Mouse (Mus musculus) CH12.LX (cell line): ENCODE data around the gene Herc6. TPM values are rescaled to one million over a fixed set of nuclear protein-coding genes. Genes with fewer than 3 reads are reported as not detected.
A peak's percentile ranks its signal among the peaks of the same experiment; 100 is the strongest.

Experiments
- DNase-seq: peaks from one replicate; pipeline ENCODE4 v3.0.0-alpha.2; 2013; ENCODE audit errors: extremely low read depth
- H3K27ac ChIP-seq: 2 replicates; pipeline ENCODE4 v1.5.1; 2012; ENCODE audit warnings: low read depth, mild to moderate bottlenecking, control low read depth, moderate library complexity; ENCODE audit not compliant: insufficient read depth
- H3K27me3 ChIP-seq: replicated peaks from 2 replicates; pipeline ENCODE3; 2012; ENCODE audit warnings: inconsistent platforms
- H3K36me3 ChIP-seq, 2 experiments: replicated peaks in 1 of 2; 2 replicates each; pipeline versions ENCODE3 to v1.6.1; 2012; ENCODE audit warnings: inconsistent platforms in 1 of 2, low read length in 1 of 2, mild to moderate bottlenecking in 1 of 2, mixed read lengths in 1 of 2, moderate library complexity in 1 of 2; ENCODE audit not compliant: control insufficient read depth in 1 of 2, insufficient read depth in 1 of 2
- H3K4me1 ChIP-seq, 2 experiments: 2 replicates each; pipeline ENCODE4 v1.6.1; 2012; ENCODE audit warnings: inconsistent platforms in 1 of 2, moderate library complexity in 1 of 2; ENCODE audit not compliant: insufficient read depth in 2 of 2, control insufficient read depth in 1 of 2
- H3K4me2 ChIP-seq: 2 replicates; pipeline ENCODE4 v1.6.1; 2012; ENCODE audit warnings: low read depth, mild to moderate bottlenecking, control low read depth; ENCODE audit not compliant: poor library complexity, insufficient read depth, severe bottlenecking
- H3K4me3 ChIP-seq, 3 experiments: fragments of 150-350 bp in 1 of 3; sonication (generic) in 1 of 3; replicated peaks in 1 of 3; 2 replicates each; pipeline versions ENCODE3 to v1.5.1; 2011 to 2012; ENCODE audit warnings: low read depth in 2 of 3, low read length in 2 of 3, mild to moderate bottlenecking in 2 of 3, moderate library complexity in 2 of 3, control low read depth in 1 of 3, improper control_type of control experiment in 1 of 3, inconsistent platforms in 1 of 3, mixed read lengths in 1 of 3; ENCODE audit not compliant: poor library complexity in 1 of 3
- H3K79me2 ChIP-seq: replicated peaks from 2 replicates; pipeline ENCODE4 v1.6.1; 2012; ENCODE audit warnings: mild to moderate bottlenecking, moderate library complexity; ENCODE audit not compliant: control insufficient read depth, poor library complexity, insufficient read depth, severe bottlenecking; ENCODE audit errors: extremely low read depth
- H3K9ac ChIP-seq: 2 replicates; pipeline ENCODE4 v1.6.1; 2012; ENCODE audit warnings: low read depth, mild to moderate bottlenecking, control low read depth, moderate library complexity; ENCODE audit not compliant: insufficient read depth
- H3K9me3 ChIP-seq: replicated peaks from 2 replicates; pipeline ENCODE3; 2012; ENCODE audit warnings: low read length, inconsistent platforms, mixed read lengths
- BHLHE40 ChIP-seq: IDR thresholded peaks from 2 replicates; pipeline ENCODE4 v1.6.1; 2011; ENCODE audit warnings: mild to moderate bottlenecking, low read depth, low read length, improper control_type of control experiment
- CHD1 ChIP-seq: IDR thresholded peaks from 2 replicates; pipeline ENCODE4 v1.6.1; 2012; ENCODE audit warnings: low read depth, low read length, improper control_type of control experiment, inconsistent platforms
- CTCF ChIP-seq, 2 experiments: IDR thresholded peaks in 1 of 2; conservative IDR thresholded peaks in 1 of 2; 2 replicates each; pipeline ENCODE4 v1.5.1; 2011 to 2012; ENCODE audit warnings: low read depth in 2 of 2, low read length in 2 of 2, improper control_type of control experiment in 1 of 2, inconsistent platforms in 1 of 2, mild to moderate bottlenecking in 1 of 2, moderate library complexity in 1 of 2
- E2F4 ChIP-seq: IDR thresholded peaks from 2 replicates; pipeline ENCODE4 v1.6.1; 2011; ENCODE audit warnings: low read depth, low read length, improper control_type of control experiment; ENCODE audit not compliant: insufficient replicate concordance
- ELF1 ChIP-seq: IDR thresholded peaks from 2 replicates; pipeline ENCODE4 v1.6.1; 2014; ENCODE audit warnings: low read depth, mild to moderate bottlenecking, inconsistent platforms, low read length, improper control_type of control experiment
- EP300 ChIP-seq: IDR thresholded peaks from 2 replicates; pipeline ENCODE4 v1.6.1; 2011; ENCODE audit warnings: low read length, improper control_type of control experiment
- ETS1 ChIP-seq: conservative IDR thresholded peaks from 2 replicates; pipeline ENCODE4 v1.6.1; 2012; ENCODE audit warnings: low read depth, mild to moderate bottlenecking, inconsistent platforms, low read length, improper control_type of control experiment, moderate library complexity
- GABPA ChIP-seq: IDR thresholded peaks from 2 replicates; pipeline ENCODE4 v1.6.1; 2012; ENCODE audit warnings: low read depth, low read length, improper control_type of control experiment, inconsistent platforms; ENCODE audit not compliant: insufficient replicate concordance
- HCFC1 ChIP-seq: IDR thresholded peaks from 2 replicates; pipeline ENCODE4 v1.6.1; 2012; ENCODE audit warnings: low read depth, mild to moderate bottlenecking, inconsistent platforms, low read length, improper control_type of control experiment
- IRF4 ChIP-seq: IDR thresholded peaks from 2 replicates; pipeline ENCODE4 v1.6.1; 2014; ENCODE audit warnings: low read depth, mild to moderate bottlenecking, inconsistent platforms, low read length, improper control_type of control experiment
- JUND ChIP-seq: conservative IDR thresholded peaks from 2 replicates; pipeline ENCODE4 v1.6.1; 2011; ENCODE audit warnings: low read depth, low read length, improper control_type of control experiment
- MAFK ChIP-seq: IDR thresholded peaks from 2 replicates; pipeline ENCODE4 v1.6.1; 2011; ENCODE audit warnings: low read length, improper control_type of control experiment; ENCODE audit not compliant: insufficient replicate concordance
- MAX ChIP-seq: IDR thresholded peaks from 2 replicates; pipeline ENCODE4 v1.6.1; 2011; ENCODE audit warnings: low read length, improper control_type of control experiment
- MEF2A ChIP-seq: IDR thresholded peaks from 2 replicates; pipeline ENCODE4 v1.6.1; 2014; ENCODE audit warnings: low read depth, mild to moderate bottlenecking, inconsistent platforms, low read length, improper control_type of control experiment, borderline replicate concordance
- MXI1 ChIP-seq: IDR thresholded peaks from 2 replicates; pipeline ENCODE4 v1.6.1; 2011; ENCODE audit warnings: mild to moderate bottlenecking, low read depth, low read length, improper control_type of control experiment
- NELFE ChIP-seq: IDR thresholded peaks from 2 replicates; pipeline ENCODE4 v1.6.1; 2011; ENCODE audit warnings: low read depth, low read length, improper control_type of control experiment
- NRF1 ChIP-seq: IDR thresholded peaks from 2 replicates; pipeline ENCODE4 v1.6.1; 2014; ENCODE audit warnings: low read depth, mild to moderate bottlenecking, inconsistent platforms, low read length, improper control_type of control experiment, moderate library complexity
- PAX5 ChIP-seq: IDR thresholded peaks from 2 replicates; pipeline ENCODE4 v1.6.1; 2012; ENCODE audit warnings: low read length, inconsistent platforms, mixed read lengths
- RCOR1 ChIP-seq: conservative IDR thresholded peaks from 2 replicates; pipeline ENCODE4 v1.6.1; 2012; ENCODE audit warnings: low read depth, mild to moderate bottlenecking, inconsistent platforms, low read length, improper control_type of control experiment
- SIN3A ChIP-seq: IDR thresholded peaks from 2 replicates; pipeline ENCODE4 v1.6.1; 2012; ENCODE audit warnings: low read length, improper control_type of control experiment, inconsistent platforms
- SMC3 ChIP-seq: IDR thresholded peaks from 2 replicates; pipeline ENCODE4 v1.6.1; 2011; ENCODE audit warnings: low read depth, low read length, improper control_type of control experiment
- TBP ChIP-seq: conservative IDR thresholded peaks from 2 replicates; pipeline ENCODE4 v1.6.1; 2011; ENCODE audit warnings: low read depth, low read length, improper control_type of control experiment
- TCF12 ChIP-seq: IDR thresholded peaks from 2 replicates; pipeline ENCODE4 v1.6.1; 2014; ENCODE audit warnings: low read depth, mild to moderate bottlenecking, inconsistent platforms, low read length, improper control_type of control experiment
- USF1 ChIP-seq: IDR thresholded peaks from 2 replicates; pipeline ENCODE4 v1.6.1; 2014; ENCODE audit warnings: low read depth, mild to moderate bottlenecking, inconsistent platforms, low read length, improper control_type of control experiment
- ZC3H11A ChIP-seq: IDR thresholded peaks from 2 replicates; pipeline ENCODE4 v1.6.1; 2012; ENCODE audit warnings: low read depth, mild to moderate bottlenecking, inconsistent platforms, low read length, improper control_type of control experiment
- dilution Hi-C: fragments of 300-500 bp; cut with MboI; formaldehyde crosslinking; loops from 2 replicates; pipeline ENCODE4 v1.14.3; 2020; ENCODE audit warnings: low sequenced_read_pairs; ENCODE audit not compliant: extremely low pct_unique_long_range_greater_than_20kb, extremely low pct_ligation_motif_present
- in situ Hi-C: fragments of 300-500 bp; cut with MboI; formaldehyde crosslinking; loops from 3 replicates; pipeline ENCODE4 v1.14.3; 2019; ENCODE audit warnings: low sequenced_read_pairs, low pct_ligation_motif_present, low pct_unique_long_range_greater_than_20kb, mixed read lengths
- polyA plus RNA-seq: library from polyadenylated mRNA; unstranded; fragments of >175 nt; gene quantifications from 2 replicates; pipeline ENCODE4 v1.2.1, GENCODE M21; 2012; ENCODE audit warnings: low read depth; ENCODE audit not compliant: insufficient read length
- total RNA-seq, 2 experiments: library from RNA; depleted of rRNA; stranded (reverse); fragments of 300-350 nt in 1 of 2; fragments of >200 nt in 1 of 2; gene quantifications; 2 replicates each; pipeline ENCODE4 v1.2.3; 2012 to 2014

Herc6 gene
- total and polyA plus RNA-seq, 3 experiments, result 9.0 to 18.9 (median 14.4) TPM

DNA sequence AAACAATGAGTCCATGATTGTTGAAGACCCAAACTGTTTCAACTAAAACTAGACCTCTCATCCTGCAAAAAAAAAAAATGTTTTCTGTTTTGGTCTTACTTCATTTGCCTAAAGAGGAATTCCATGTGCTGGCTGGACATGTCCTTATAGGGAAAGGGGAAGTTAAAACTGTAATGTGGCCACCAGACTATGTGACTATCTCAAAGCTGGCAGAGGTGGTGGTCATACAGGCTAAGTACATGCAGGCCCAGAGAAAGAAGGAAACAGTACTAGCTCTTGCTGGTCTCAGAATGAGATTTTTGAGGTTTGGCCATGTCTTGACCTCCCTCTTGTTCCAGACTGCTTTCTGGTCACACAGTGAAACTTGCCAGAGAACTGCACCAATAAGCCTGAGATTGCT is 9.2 kb upstream of the Herc6 start:
- H3K27me3 ChIP-seq, result no peaks in the 10 kb centered on the region
- TF ChIP-seq TCF12, result no peak
- no peak for TF ChIP-seq TBP
- 0 out of 2 replicates have a peak, but pooled peaks have one; percentile 19 for TF ChIP-seq BHLHE40
- TF ChIP-seq MAX, result no peak
- TF ChIP-seq, all 38 proteins: peak for 1
- DNase-seq, result no peak
- dilution Hi-C loops, result no loop called here
- H3K36me3 ChIP-seq, result no peaks in the 10 kb centered on the region
- H3K9ac ChIP-seq, result no peak overlapping the region
- no peaks in the 10 kb centered on the region for H3K79me2 ChIP-seq
- H3K27ac ChIP-seq, result no peak overlapping the region
- H3K4me3 ChIP-seq, result no peak overlapping the region
- no peaks in the 10 kb centered on the region for H3K9me3 ChIP-seq
- H3K4me2 ChIP-seq, result no peak overlapping the region
- in situ Hi-C loops, result loop anchor here (25.0 kb wide), 2 partner anchors 159 to 291 kb away; partner anchors contain the start of genes Vmn1r19 and Vmn1r21
- peaks cover 2 to 3% of the 10 kb centered on the region in 2 experiments; a peak in 1 of 4 replicates for H3K4me1 ChIP-seq

DNA sequence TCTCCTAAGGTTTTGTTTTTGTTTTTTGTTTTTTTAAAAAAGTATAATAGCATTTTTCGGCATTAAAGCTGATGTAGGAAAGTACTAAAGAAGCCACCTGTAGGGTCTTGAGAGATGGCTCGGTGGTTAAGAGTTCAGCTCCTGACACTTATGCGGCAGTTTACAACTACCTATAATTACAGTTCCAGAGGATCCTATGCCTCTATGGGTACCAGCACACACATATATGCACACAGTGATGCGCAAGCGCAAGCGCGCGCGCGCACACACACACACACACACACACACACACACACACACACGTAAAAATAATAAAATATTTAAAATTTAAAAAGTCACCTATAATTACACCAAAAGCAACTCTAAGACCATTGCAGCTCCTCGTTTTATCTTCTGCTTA is 795 bp downstream of the Herc6 start:
- Histone ChIP-seq H3K4me3 (peak overlapping the region; percentile 52 to 87 (median 83)), H3K27me3 (no peaks in the 10 kb centered on the region), H3K27ac (peak overlapping the region; percentile 49), H3K36me3 (peaks cover 5 to 10% of the 10 kb centered on the region in 2 experiments), H3K9ac (peak overlapping the region; percentile 87), H3K79me2 (no peaks in the 10 kb centered on the region), H3K9me3 (no peaks in the 10 kb centered on the region), H3K4me2 (no peak overlapping the region; the same call in 1 of the 2 replicates), H3K4me1 (peaks cover 4 to 15% of the 10 kb centered on the region in 2 experiments; a peak in 3 of 4 replicates)
- DNase-seq, result peak; percentile 41
- dilution Hi-C loops (no loop called here), in situ Hi-C loops (no loop called here)
- TF ChIP-seq NRF1, result peak; percentile 83
- no peak for TF ChIP-seq SIN3A
- no peak for TF ChIP-seq CTCF (conservative IDR thresholded peaks at IDR 0.05 in 1 of 2, IDR thresholded peaks at IDR 0.05 in 1 of 2; ENCODE audit: low read depth in 2 of 2, low read length in 2 of 2)
- TF ChIP-seq TCF12, result 0 out of 2 replicates have a peak, but pooled peaks have one; percentile 8
- TF ChIP-seq PAX5, result no peak
- no peak for TF ChIP-seq ELF1
- TF ChIP-seq GABPA, result no peak

DNA sequence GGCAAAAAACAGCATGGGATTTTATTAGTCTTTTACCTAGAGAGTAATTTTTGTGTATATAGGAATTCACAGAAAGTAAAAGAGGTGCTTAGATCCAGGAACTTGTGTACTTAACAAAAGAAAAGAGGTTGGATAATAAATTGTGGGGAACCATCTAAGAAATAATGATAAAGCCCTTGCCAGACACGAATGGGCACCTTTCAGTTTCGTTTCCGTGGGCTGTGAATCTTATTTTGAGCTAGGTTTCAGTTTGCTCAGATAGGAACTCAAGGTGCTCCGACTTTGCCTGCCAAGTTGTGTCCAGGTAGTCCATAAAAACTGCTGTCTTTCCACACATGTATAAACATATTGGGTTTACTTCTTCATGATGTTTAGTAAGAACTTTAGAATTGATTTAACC is 1.6 kb downstream of the Herc6 start:
- no peaks in the 10 kb centered on the region for H3K9me3 ChIP-seq
- peaks cover 4 to 15% of the 10 kb centered on the region in 2 experiments; a peak in 3 of 4 replicates for H3K4me1 ChIP-seq
- in situ Hi-C loops (no loop called here), dilution Hi-C loops (no loop called here)
- peak overlapping the region; percentile 49 to 83 (median 52) for H3K4me3 ChIP-seq
- H3K36me3 ChIP-seq, result peaks cover 5 to 10% of the 10 kb centered on the region in 2 experiments
- H3K79me2 ChIP-seq, result no peaks in the 10 kb centered on the region
- peak overlapping the region; percentile 83; the same call in 1 of the 2 replicates for H3K4me2 ChIP-seq
- peak; percentile 71 for DNase-seq
- peak; percentile 65 for TF ChIP-seq SIN3A
- peak; percentile 44; the same call in 1 of the 2 replicates for TF ChIP-seq TCF12
- TF ChIP-seq MXI1, result 0 out of 2 replicates have a peak, but pooled peaks have one; percentile 46
- TF ChIP-seq MEF2A, result peak; percentile 63; the same call in 1 of the 2 replicates
- TF ChIP-seq MAFK, result 0 out of 2 replicates have a peak, but pooled peaks have one; percentile 11
- peak; percentile 28; the same call in 1 of the 2 replicates for TF ChIP-seq BHLHE40
- no peak for TF ChIP-seq SMC3
- 0 out of 2 replicates have a peak, but pooled peaks have one; percentile 21 for TF ChIP-seq JUND
- TF ChIP-seq CHD1, result 0 out of 2 replicates have a peak, but pooled peaks have one; percentile 63
- peak; percentile 86 for TF ChIP-seq IRF4
- no peak for TF ChIP-seq ZC3H11A
- no peak for TF ChIP-seq NELFE
- no peak for TF ChIP-seq USF1
- TF ChIP-seq EP300, result peak; percentile 82
- peak; percentile 54; the same call in 1 of the 2 replicates for TF ChIP-seq RCOR1
- TF ChIP-seq ETS1, result peak; percentile 71
- no peak; the same call in 1 of the 2 replicates for TF ChIP-seq HCFC1
- TF ChIP-seq E2F4, result no peak
- H3K27me3 ChIP-seq, result no peaks in the 10 kb centered on the region
- peak overlapping the region; percentile 33 for H3K9ac ChIP-seq
- no peak overlapping the region for H3K27ac ChIP-seq
